Mouse (Mus musculus): Measurements from ENCODE around the gene Adam23.

The Adam23 gene

DNA sequence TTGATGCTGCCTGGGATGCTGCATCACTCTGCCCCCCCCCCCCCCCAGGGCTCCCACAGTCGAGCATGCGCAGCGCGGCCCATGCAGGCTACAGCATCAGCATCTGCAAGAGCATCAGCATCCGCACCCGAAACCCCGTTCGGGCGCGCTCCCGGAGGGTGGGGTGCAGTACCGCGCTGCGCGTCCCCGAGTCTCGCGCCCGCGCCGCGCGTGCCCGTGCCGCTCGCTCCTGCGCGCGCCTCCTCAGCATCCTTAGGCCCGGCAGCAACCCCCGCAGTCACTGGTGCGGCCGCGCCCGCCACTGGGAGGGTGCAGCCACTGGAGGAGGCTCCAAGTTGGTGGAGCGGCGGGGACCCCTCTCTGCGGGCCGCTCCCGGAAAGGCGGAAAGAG lies at the start of gene Adam23:
Gene Adam23 (plus strand): TSS at position 236 of the 391 bp plus-strand sequence.
- no peak for DNase-seq

DNA sequence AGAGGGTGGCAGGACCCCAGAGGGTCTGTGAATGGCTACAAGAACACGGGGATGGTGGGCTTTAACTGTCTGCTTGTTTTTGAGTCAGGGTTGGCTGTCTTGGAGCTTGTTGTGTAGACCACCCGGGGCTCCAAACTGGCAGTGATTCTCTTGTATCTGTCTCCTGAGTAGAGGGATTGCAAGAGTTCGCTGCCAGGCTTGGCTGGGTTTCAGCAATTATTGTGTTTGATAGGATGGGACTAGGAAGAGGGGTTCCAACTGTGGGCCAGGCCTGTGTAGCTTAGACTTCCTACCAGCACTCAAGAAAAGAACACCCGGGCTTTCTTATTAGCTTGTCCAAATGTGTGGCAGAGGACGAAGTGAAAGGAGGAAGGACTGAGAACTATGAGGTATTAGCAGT lies 44.6 kb upstream of the Adam23 start:
- no peak for DNase-seq

DNA sequence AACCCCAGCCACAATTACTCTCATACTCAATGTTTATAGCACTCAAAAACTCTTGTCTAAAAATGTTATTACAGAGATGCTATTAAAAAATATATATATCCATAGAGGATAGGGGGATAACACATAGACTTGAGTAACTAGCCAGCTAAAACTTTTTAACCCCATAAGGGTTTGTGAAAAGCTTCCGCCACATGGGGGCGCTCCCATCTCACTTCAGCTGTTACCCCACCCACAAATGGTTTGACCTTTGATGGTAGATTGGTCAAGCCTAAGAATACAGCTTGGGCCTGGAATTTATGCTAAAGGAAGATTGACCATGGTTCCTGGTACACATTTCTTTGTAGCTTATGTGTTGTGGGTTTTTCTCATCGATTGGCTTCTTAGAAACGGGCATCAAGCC lies 42.1 kb upstream of the Adam23 start:
- DNase-seq: peak; percentile 3

DNA sequence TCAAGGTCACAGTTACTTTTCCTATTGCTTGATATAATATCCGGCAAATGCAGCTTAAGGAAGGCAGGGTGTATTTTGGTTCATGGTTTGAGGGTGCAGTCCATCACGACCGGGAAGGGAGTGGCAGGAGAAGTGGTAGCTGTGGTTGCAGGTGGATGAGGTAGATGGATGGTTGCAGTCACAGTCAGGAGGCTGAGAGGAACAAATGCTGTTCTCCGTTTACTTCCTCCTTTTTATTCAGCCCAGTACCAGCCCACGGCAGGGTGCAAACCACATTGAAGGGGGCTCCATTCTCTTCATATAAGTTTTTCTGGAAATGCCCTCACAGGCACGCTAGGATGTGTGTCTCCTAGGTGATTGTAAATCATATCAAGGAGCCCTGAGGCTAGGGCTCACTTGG lies 37.3 kb upstream of the Adam23 start:
- DNase-seq: no peak

DNA sequence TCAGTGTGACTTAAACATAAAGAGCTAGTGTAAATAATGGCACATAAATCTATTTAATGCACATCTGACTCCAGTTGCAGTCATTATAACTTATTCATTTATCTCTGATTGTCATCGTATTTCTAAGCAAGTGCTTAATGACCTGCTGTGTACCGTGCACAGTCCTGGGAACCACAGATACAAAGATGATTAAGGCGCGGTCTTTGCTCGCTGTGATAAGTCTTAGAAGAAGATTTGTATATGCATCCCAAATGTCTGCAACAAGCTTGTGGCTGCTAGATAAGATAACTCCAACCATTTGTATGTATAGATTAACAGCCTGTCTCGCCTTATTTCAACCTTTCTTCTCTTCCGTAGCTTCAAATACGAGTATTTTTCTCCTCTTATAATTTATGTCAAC lies 27.2 kb upstream of the Adam23 start:
- DNase-seq: no peak

DNA sequence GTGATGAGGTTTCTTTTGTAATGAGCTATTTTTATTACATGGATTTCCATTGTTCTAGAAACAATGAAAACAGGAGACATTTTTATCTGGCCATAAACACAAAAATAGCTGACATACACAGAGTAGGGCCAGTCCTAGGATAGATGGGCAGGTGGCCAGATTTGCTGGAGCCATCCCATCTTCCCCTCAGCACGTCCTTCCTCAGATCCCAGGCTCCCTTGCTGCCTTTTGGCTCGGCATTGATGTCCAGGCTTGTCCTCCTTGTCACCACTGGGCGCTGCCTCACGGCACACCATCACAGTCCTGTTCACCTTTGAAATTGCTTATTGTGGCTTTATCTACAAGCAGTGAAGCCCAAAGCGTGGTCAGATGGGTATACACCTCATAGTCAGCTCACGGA lies 15.0 kb upstream of the Adam23 start:
- DNase-seq: no peak

DNA sequence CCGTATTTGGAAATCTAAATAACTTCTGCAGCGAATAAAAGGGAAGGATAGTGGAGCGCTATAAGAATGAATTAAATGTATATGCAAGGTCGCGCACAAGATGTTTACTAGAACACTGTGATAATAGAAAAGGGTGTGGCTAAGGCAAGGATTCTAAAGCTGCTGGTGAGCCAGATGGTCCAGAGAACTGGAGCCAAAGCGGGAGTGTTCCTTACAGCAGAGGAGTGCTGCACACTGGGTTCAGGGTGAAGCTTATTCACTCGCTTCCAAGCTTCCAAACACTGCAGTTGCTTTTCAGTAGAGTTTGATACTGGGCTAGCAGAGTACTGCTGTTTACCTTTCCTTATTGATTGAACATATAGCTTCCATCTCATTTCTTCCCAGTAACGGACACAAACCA lies 14.5 kb upstream of the Adam23 start:
- DNase-seq: no peak

DNA sequence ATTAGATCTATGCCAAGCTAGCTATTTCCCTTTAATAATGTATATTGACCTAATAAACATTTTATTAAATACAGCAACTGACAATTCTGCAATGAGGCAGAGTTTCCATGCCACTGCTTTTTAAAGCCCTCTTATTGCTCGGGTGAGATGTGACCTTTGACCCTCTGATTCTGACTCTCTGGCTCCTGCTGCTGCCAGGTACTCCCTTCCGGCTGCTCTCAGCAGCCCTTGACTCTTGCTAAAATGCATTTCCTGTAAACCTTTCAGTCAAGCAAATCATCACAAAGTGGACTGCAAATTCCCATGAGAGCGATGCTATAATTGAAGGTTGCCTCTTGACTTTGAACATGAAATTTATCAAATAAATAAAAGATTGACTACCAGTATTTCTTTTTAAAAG lies 13.8 kb upstream of the Adam23 start:
- DNase-seq: peak; percentile 5

DNA sequence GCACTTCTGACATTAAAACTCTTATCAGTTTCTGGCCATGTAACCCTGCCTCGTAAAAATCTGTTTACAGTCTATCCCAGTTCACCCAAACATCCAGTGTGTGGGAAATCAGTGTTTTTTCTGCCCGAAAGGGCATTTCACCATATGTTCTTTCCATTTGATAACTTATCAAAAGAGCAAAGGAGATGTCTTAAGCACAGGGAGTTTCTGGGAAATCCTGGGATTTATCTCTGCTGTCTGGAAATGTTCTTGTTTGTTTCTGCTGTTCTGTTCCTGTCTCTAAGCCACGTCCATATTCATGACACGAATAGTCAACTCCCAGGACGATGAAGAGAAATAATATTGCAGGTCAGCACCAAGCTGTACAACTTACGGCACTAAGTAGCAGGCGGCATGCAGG lies 11.6 kb upstream of the Adam23 start:
- DNase-seq: no peak

DNA sequence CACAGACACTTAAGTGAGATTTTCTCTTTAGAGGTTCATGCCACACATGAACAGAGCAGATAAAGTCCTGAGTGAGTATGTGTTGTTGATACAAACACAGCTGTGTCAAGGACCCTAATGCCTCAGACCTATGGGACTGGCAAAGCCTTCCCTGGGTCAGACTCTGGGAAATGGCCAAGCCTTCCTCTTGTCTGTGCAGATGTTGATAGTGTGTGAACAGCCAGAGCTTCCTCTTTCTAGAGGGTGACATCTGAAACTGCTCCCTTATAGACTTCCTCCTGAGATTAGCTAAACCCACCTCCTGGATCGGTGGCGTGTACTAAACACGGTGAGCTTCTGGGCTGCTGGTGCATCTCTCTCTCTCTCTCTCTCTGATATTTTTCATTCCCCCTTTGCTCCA lies 8.2 kb upstream of the Adam23 start:
- no peak for DNase-seq

DNA sequence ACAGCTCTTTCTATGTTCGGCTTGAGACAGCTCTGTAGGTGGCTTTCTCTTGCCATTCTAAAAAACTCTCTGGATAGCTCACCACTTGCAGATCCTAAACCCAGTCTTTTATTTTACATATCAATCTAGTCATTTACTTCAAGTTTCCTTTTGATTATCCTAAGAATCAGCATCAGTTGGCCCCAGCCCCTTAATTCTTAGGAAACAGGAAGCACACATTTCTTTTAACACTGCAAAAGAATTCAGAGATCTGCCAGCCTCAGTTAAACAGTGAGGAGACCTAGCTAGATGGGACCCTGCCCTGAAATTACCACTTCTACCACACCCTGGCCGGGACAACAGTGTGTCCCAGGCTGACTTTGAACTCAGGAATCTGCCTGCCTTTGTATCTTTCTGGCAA lies 3.5 kb upstream of the Adam23 start:
- DNase-seq: no peak

DNA sequence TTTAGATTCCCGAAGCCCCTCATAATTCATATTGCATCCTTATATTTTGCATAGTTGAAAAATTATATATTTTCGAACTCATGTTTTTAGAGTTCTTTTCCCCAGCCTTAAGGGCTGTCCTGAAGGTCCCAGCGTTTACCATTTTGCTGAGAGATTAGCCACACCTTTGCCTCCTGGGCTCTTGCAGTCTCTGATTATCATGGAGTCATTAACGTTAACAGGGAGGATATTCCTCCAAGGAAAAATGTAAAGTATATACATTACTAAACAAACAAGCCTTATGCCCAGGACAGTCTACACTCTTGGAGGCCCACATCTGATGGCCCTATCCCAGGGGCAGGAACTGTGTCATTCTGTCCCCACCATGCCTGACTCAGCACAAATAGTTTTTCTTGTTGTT lies 3.1 kb upstream of the Adam23 start:
- no peak for DNase-seq

DNA sequence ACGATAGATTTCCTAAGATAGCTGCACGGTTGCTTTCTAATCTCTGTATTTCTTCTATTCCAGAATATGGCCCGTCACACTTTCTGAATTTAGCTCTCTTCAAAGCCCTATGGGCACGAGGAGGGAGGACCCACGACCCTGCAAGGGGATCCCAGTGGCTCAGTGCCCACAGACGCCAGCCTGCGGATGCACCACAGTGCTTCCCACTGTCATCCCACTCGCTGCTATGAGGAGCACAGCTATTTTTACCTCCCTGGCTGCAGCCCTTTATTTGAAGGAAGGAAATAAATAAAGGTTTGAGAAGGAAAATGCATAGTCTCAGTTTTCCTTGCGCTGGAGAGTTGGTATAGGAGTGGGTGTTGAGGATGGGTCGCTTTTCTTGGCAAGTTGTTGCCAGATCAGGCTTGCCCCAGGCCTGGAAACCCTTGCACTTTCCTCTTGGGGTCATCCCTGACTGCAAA lies 512 bp upstream of the Adam23 start:
- no peak for DNase-seq

DNA sequence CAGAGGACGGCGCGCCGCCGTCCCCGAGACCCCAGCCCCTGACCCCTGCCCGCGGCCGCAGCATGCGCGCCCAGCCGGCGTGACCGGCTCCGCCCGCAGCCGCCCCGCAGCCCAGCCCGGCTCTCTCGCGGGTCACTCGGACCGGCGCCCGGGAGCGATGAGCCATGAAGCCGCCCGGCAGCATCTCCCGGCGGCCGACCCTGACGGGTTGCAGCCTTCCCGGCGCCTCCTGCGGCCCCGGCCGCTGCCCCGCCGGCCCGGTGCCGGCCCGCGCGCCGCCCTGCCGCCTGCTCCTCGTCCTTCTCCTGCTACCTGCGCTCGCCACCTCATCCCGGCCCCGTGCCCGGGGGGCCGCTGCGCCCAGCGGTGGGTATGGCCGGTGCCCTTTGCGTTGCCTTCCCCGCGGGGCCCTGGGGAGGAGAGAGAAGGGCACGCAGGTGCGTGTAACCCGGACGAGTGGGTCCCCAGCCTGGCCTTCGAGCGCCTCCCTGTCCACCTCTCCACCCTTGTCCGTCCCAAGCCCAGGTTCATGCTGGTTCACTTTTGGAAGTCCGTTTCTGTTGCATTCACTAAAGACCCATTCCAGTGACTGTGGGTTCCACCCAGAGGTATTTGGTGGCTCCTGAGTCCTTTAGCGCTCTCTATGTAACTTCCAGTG lies 485 bp downstream of the Adam23 start:
- DNase-seq: no peak

DNA sequence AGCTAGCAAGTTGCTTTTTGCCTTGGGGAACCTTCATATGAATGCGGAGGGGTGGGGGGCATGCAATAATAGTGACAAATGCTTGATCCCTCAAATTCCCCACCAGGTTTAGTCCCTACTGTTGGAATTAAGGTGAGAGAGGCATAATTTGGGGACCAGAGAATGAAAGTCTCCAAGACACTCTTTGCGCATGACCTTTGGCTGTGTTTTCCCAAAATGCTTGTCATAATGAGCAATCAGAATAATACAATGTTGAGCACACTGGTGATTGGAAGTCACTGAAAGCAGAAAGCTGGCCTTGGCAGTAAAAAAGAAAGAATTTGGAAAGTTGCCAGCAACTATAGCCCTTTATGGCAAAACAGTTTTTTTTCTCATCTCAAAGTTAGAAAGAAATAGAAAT lies 1.0 kb downstream of the Adam23 start:
- DNase-seq: no peak

DNA sequence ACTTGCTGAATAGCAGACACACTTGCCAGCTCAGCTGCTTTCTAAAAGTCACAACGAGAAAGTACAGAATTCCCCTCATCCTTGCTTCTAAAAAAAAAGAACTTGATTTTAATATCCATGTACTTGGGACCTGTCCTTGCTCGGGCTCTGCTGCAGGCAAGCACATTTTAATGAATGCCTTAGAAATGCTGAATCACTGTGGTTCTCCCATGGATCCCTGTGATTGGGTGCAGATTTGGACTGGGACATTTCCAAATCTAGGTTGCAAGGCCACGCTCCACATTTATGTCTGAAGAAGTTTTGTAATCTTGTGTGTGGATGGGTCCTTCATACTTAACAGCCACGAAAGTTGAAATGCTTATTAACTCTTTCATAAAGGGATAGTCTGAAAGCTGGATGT lies 4.4 kb downstream of the Adam23 start:
- no peak for DNase-seq

DNA sequence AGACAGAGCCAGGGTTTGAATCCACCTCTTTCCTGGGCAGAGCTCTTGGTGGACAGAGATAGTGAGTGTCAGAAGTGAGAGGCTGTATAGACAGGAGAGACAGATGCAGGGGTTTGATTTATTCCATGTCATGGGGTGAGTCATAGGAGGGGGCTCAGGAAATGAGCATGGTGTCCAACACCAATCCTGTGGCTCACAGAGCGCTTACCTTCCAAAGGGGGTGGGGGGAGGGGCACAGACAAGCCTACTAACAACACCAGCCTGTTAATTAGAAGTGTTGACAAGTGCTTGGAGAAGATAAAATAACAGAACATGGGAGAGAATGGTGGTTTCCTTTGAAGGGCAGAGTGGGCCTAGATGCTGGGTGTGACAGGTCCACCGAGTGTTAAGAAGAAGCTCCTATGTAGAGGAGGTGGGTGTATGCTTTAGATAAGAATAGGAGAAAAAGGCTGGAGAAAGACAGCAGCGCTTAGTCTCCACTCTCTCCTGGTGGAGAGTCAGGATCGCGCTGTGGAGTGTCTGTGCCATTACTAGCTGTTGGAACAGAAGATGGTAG lies 7.7 kb downstream of the Adam23 start:
- DNase-seq: no peak

DNA sequence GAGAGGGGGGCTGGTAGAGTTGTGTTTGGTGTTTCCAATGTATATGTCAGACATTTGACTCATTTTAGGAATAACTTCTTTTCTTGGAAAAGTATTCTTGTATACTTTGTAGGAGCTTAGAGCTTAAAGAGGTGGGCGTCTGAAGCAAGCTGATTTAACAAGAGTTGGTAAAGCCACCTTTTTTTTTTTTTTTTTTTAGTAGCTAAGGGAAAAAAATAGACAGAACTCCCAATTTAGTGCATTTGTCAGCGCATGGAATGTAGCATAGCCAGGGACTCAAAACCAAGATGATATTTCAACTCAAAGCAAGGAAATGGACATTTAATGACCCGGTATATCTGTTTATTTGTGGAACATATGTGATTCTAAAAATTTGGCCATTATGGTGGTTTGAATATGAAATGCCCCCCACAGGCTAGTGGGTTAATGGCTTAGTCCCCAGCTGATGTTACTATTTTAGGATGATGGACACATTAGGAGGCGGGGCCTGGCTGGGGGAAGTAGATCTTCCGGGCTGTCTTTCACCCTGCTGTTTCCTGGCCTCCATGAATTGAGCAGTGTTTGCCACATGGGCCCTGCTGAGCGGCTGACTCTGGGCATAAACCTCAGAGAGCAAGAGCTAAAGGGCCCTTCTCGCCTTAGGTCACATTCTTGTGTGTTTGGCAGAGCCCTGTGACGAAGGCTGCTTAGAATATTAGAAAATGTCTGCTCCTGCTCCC lies 12.3 kb downstream of the Adam23 start:
- no peak for DNase-seq

DNA sequence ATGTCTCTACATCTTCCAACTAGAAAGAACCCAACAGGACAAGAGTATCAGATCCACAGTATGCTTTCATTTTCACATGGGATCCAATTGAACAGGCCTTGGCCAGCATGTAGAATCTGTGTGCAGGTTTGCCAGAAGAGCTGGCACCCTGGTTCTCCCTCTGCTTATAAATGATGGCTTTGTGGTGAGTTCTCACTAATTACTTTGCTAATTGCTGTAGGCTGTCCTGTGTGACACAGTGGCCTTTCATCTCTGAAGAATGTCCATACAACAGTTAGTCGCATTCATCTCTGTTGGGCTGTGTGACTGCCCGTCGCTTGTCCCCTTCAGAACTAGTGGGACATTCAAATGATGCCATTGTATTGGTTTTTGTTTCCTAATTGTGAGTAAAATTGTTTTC lies 13.5 kb downstream of the Adam23 start:
- no peak for DNase-seq

DNA sequence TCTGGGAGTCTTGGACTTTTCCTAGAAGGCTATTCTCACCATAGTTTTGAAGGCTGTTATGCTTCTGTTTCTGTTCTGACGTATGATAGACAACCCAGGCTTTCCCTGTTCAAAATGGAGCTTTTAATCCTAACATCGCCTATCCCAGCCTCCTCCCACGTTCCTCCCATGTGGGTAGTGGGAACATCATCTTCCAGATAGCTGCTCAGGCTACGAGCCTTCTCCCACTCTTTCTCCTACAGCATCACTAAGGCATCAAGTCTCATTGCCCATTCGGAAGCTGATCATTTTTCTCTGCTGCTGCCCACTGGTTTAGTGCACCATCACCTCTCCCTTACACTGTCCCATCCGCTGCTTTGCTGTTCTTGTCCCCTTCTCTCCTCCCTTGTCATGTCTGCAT lies 14.2 kb downstream of the Adam23 start:
- DNase-seq: no peak

DNA sequence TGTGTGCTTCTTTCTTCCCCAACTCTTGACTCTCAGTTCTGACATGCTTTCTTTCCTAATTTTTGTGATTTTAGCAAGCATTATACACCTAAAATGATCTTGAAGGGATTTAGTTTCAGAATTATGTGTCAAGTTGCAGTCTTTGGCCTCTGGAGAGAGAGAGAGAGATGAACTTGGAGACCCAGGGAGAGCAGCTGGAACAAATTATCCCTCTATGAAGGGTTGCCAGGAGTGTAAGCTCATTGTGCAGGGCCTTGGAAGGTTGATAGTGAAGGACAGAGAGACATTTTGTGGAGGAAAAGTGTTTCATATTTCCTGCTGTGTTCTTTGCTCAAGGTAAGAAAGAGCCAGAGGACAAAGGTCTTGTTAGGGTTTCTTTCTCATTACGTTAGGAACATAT lies 18.8 kb downstream of the Adam23 start:
- no peak for DNase-seq

DNA sequence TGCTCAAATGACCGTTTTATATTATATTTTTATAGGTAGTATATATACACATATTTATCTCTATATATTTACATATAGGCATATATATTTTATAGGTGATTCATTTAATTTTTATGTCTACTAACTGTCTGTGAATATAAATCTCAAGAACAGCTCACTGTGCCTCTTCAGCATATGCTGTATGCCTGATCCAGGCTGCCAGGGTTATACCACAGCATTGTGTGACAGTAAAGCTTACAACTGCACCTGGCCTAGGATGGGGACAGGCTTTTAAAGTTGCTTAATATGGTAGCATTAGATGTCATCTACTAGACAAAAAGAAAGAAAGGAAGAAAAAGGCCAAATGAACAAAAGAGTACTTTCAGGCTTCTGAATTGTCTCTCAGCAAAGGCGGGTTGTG lies 27.6 kb downstream of the Adam23 start:
- no peak for DNase-seq

DNA sequence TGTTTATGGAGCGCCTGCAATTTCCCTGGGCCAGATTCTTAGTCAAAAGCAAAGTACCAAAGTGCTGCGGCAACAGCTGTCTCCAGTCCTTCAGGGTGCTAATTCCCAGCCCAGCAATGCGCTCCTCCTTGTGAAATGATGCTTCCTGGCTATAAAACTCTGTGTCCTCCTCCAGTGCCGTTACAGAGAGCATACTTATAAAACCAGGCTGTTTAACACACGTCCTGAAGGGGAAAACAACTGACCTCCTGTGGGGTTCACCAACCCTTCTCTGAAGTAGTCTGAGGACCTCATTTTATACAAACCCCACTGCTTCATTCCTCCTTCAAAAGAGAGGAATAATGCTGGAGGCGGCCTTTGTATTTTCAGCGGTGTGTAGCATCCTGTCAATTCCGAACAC lies 28.0 kb downstream of the Adam23 start:
- no peak for DNase-seq

DNA sequence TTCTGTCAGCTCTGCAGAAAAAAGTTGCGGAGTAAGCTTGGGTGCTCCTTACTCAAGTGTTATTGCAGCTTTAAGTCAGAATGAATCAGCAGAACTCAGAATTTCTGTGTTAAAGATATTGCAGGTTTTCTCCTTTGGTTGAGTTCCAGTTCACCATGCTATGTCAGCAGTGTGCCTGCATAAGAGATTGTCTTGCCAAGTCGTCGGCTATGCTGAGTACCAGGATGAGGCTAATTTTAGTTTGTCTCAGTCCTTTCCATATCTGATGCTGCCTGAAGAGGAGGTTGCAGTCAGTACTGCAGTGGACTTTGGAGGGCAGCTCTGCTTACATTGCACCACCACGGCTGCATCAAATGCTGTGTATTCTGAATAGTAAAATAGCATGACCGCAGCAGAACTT lies 33.3 kb downstream of the Adam23 start:
- no peak for DNase-seq

DNA sequence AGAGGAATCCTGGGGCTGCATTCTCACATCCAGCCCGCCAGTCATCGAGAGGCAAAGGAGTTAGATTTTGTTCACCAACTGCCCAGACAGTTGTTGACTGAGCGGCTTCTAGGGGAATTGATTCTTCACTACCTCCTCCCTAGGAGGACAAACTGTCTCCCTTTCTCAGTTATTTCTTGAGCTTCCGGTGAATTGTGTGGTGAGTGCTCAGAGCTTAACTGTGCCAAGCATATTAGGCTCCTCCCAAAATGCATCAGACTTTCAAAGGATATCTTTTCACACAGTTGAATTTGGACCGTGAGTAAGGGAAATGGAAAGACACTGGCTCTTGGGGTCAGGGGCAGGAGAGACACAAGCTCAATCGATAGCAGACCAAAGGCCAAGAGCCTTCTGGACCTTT lies 39.0 kb downstream of the Adam23 start:
- DNase-seq: no peak
